Mouse (Mus musculus) olfactory bulb, adult 2 months (tissue): Measurements from ENCODE around the gene Rnf169.

Experiments used
- CTCF ChIP-seq: fragments of 200-500 bp; IDR thresholded peaks from 2 replicates; pipeline ENCODE4 v1.5.1; 2012; ENCODE audit warnings: low read depth, mild to moderate bottlenecking, low read length, moderate library complexity; ENCODE audit not compliant: insufficient read depth
- POLR2A ChIP-seq: fragments of 200-500 bp; IDR thresholded peaks from 2 replicates; pipeline ENCODE4 v1.6.1; 2012; ENCODE audit warnings: mild to moderate bottlenecking, low read depth, low read length, moderate library complexity; ENCODE audit not compliant: insufficient read depth

- TF ChIP-seq POLR2A = no peak
- TF ChIP-seq CTCF = no peak
Observed at GRCm38 (mm10) chr7:99904421-99905005, 75.7 kb downstream of the Rnf169 start.
